Mouse (Mus musculus): ENCODE results near the gene Prss21. TPM values are rescaled to one million over a fixed set of nuclear protein-coding genes. Genes with fewer than 3 reads are reported as not detected.

Gene Prss21
- polyA plus RNA-seq, 1 experiment = 0.11 TPM

DNA sequence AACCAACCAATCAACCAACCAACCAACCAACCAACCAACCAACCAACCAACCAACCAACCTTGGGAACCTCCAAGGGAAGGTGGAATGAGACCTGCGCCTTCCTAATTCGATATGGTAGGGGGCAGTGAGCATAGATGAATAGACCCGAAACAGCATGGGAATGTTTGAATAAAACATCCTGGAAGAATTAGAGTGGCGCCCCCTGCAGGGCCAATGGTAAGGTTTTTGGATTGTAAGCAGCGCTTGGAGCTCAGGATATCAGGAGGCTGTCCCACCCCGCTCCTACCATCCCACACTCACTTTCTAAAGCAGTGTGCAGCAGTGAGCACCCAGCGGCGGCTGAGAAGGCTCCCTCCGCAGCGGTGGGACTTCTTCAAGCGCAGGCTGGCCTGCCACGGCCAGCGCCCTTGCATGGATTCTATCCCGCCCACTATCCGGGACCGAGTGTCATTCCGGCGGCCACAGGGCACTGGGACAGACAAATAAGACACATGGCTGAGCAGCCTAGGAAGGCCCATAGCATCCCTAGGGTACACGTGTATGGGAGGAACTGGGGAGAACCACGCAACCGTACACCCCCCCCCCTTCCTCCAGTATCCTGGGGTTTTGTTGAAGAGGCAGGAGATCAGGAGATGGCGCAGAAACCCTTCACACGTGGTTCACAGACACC is 24.6 kb upstream of the Prss21 start:
- Histone ChIP-seq H3K4me1 (replicated peaks; ENCODE audit: control insufficient read depth, insufficient read depth, low read length) (peaks cover 4% of the 10 kb centered on the region; the same call in 1 of the 2 replicates), H3K4me3 (ENCODE audit: control insufficient read depth, insufficient read depth, low read length) (no peak overlapping the region), H3K27me3 (ENCODE audit: control insufficient read depth, insufficient read depth, low read length) (no peaks in the 10 kb centered on the region), H3K27ac (ENCODE audit: control insufficient read depth, insufficient read depth, low read length) (no peak overlapping the region), H3K36me3 (ENCODE audit: control insufficient read depth, insufficient read depth, low read length) (no peaks in the 10 kb centered on the region)
- DNase-seq = no peak
- TF ChIP-seq CTCF (IDR thresholded peaks at IDR 0.05; ENCODE audit: borderline replicate concordance, control insufficient read depth, extremely low read depth, insufficient read depth, low read length, poor library complexity) = no peak
- TF ChIP-seq POLR2A (IDR thresholded peaks at IDR 0.05; ENCODE audit: control insufficient read depth, extremely low read depth, insufficient read depth, low read length, poor library complexity) = no peak
- 88% methylated on average over 23 of the region's 23 CpGs for WGBS

DNA sequence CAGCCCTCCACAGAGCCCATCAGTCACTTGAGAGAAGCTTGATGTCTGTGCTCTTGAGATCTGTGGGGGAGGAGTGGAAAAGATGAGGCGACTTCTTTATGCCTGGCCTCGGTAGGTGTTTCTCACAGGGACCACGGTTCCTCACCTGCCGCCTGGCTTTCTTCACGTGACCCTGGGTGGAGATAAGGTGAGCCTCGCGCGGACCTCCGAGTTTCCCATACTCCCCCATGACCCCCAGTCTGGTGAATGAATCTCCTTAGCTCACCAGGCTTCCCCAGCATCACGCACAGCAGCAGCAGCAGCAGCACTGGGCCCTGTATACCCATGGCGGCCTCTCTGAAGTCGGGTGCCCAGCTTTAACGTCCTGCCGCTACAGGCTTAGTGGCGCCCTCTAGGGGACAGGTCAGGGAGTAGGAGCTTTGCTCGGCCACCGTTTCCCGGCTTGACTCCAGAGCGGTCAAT is 24.0 kb upstream of the Prss21 start, which contains the start of the genes Prss32 and Prss41:
TSS of gene Prss32 (plus strand) at position 44 of the 462 bp plus-strand sequence.
TSS of gene Prss41 (minus strand) at position 361 of the 462 bp plus-strand sequence.
- no peaks in the 10 kb centered on the region for H3K27me3 ChIP-seq (ENCODE audit: control insufficient read depth, insufficient read depth, low read length)
- no peaks in the 10 kb centered on the region for H3K36me3 ChIP-seq (ENCODE audit: control insufficient read depth, insufficient read depth, low read length)
- peak; percentile 64 for DNase-seq
- H3K4me1 ChIP-seq (replicated peaks; ENCODE audit: control insufficient read depth, insufficient read depth, low read length) = peaks cover 4% of the 10 kb centered on the region; the same call in 1 of the 2 replicates
- H3K4me3 ChIP-seq (ENCODE audit: control insufficient read depth, insufficient read depth, low read length) = no peak within 1 kb of the TSS
- no peak for TF ChIP-seq POLR2A (IDR thresholded peaks at IDR 0.05; ENCODE audit: control insufficient read depth, extremely low read depth, insufficient read depth, low read length, poor library complexity)
- TF ChIP-seq CTCF (IDR thresholded peaks at IDR 0.05; ENCODE audit: borderline replicate concordance, control insufficient read depth, extremely low read depth, insufficient read depth, low read length, poor library complexity) = peak; percentile 86
- H3K27ac ChIP-seq (ENCODE audit: control insufficient read depth, insufficient read depth, low read length) = no peak within 1 kb of the TSS
- 41% methylated on average over 19 of the region's 19 CpGs for WGBS

DNA sequence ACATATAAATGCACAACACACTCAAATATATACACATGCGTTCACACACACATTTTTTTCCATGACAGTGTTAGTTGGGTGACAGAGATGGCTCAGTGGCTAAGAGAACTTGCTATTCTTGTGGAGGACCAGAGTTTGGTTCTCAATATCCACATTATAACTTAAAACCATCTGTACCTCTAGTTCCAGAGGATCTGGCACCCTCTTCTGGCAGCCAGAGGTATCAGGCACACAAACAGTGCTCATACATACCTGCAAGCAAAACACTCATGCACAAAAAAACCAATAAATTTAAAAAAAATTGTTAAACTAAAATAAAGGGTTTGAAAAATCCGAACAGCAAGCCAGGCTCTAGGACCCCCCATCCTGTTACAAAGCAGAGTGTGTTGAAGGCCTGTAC is 17.8 kb upstream of the Prss21 start:
- no peak overlapping the region for H3K27ac ChIP-seq (ENCODE audit: control insufficient read depth, insufficient read depth, low read length)
- TF ChIP-seq POLR2A (IDR thresholded peaks at IDR 0.05; ENCODE audit: control insufficient read depth, extremely low read depth, insufficient read depth, low read length, poor library complexity) (no peak), CTCF (IDR thresholded peaks at IDR 0.05; ENCODE audit: borderline replicate concordance, control insufficient read depth, extremely low read depth, insufficient read depth, low read length, poor library complexity) (no peak)
- no peak for DNase-seq
- no peaks in the 10 kb centered on the region for H3K36me3 ChIP-seq (ENCODE audit: control insufficient read depth, insufficient read depth, low read length)
- no peaks in the 10 kb centered on the region for H3K27me3 ChIP-seq (ENCODE audit: control insufficient read depth, insufficient read depth, low read length)
- WGBS = 89% methylated on average over 2 of the region's 2 CpGs
- no peak overlapping the region for H3K4me3 ChIP-seq (ENCODE audit: control insufficient read depth, insufficient read depth, low read length)
- H3K4me1 ChIP-seq (replicated peaks; ENCODE audit: control insufficient read depth, insufficient read depth, low read length) = no peaks in the 10 kb centered on the region

DNA sequence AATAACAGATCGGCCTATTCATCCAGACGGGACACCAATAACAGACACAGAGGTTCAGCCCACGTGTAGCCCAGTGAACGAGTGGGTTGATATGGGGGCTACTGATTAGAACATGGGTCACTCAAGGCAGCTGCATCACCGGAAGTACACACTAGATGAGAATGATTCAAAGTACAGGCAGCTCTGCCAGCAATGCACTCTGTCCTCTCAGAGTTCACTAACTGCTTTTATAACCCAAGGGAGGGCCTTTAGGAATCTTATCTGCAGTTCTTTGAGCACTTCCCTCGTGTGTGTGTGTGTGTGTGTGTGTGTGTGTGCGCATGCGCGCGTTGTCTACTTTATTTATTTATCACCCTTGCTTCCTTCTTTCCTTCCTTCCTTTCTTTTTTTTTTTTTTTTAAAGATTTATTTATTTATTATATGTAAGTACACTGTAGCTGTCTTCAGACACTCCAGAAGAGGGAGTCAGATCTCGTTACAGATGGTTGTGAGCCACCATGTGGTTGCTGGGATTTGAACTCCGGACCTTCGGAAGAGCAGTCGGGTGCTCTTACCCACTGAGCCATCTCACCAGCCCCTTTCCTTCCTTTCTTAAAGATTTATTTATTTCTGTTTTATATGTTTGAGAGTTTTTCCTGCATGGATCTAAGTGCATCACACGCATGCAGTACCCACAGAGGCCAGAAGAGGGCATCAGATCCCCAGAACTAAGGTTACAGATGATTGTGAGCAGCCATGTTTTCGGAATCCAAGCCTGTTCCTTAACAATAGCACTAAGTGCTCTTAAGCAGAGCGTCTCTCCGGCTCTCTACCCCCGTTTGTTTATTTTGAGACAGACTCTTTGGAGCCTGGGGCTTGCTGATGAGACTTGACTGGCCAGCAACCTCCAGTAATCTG is 16.8 kb upstream of the Prss21 start:
- Histone ChIP-seq H3K27me3 (ENCODE audit: control insufficient read depth, insufficient read depth, low read length) (no peaks in the 10 kb centered on the region), H3K4me1 (replicated peaks; ENCODE audit: control insufficient read depth, insufficient read depth, low read length) (no peaks in the 10 kb centered on the region), H3K36me3 (ENCODE audit: control insufficient read depth, insufficient read depth, low read length) (no peaks in the 10 kb centered on the region), H3K27ac (ENCODE audit: control insufficient read depth, insufficient read depth, low read length) (no peak overlapping the region), H3K4me3 (ENCODE audit: control insufficient read depth, insufficient read depth, low read length) (no peak overlapping the region)
- no peak for TF ChIP-seq CTCF (IDR thresholded peaks at IDR 0.05; ENCODE audit: borderline replicate concordance, control insufficient read depth, extremely low read depth, insufficient read depth, low read length, poor library complexity)
- TF ChIP-seq POLR2A (IDR thresholded peaks at IDR 0.05; ENCODE audit: control insufficient read depth, extremely low read depth, insufficient read depth, low read length, poor library complexity) = no peak
- DNase-seq = peak; percentile 53
- 68% methylated on average over 18 of the region's 19 CpGs for WGBS

DNA sequence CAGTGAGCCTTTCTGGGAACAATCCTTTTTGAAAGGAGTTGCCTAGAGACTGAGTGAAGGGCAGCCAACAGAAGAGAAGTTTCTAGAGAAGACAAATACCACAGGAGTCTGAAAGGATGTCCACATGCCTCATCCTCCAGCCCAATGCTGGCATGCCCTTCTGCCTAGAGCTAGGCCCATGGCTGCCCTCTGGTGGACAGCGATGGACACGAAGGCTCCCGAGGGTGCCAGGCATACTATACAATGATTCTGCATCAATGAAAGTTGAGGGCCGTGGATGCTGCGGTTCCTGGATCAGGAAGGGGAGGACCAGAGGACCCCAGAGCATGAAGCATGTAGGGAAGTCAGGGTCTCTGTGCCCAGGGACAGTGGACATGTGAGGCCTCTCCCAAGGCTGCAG is 14.6 kb upstream of the Prss21 start:
- no peak for TF ChIP-seq POLR2A (IDR thresholded peaks at IDR 0.05; ENCODE audit: control insufficient read depth, extremely low read depth, insufficient read depth, low read length, poor library complexity)
- peak; percentile 68 for TF ChIP-seq CTCF (IDR thresholded peaks at IDR 0.05; ENCODE audit: borderline replicate concordance, control insufficient read depth, extremely low read depth, insufficient read depth, low read length, poor library complexity)
- Histone ChIP-seq H3K27ac (ENCODE audit: control insufficient read depth, insufficient read depth, low read length) (no peak overlapping the region), H3K4me3 (ENCODE audit: control insufficient read depth, insufficient read depth, low read length) (no peak overlapping the region), H3K27me3 (ENCODE audit: control insufficient read depth, insufficient read depth, low read length) (no peaks in the 10 kb centered on the region), H3K4me1 (replicated peaks; ENCODE audit: control insufficient read depth, insufficient read depth, low read length) (peaks cover 5% of the 10 kb centered on the region), H3K36me3 (ENCODE audit: control insufficient read depth, insufficient read depth, low read length) (no peaks in the 10 kb centered on the region)
- peak; percentile 67 for DNase-seq
- 54% methylated on average over 5 of the region's 5 CpGs for WGBS

DNA sequence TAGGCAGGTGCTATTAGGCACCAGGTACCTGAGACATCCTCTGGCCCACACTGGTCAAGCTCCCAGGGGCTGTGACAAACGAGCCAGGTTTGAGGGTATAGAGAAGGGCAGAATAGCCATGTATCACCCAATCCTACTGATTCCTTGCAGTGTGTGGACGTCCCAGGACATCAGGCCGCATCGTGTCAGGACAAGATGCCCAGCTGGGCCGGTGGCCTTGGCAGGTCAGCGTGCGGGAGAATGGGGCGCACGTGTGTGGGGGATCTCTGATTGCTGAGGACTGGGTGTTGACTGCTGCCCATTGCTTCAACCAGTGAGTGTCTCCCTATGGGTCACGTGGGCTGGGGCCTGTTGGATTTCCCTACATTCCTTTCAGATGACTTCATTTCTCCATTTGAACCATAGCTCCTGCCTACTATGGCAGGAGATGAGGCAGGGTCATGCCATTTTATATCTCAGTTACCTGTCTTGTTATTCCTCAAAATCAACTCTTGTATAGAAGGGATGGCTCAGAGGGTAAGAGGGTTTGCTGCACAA is 13.6 kb upstream of the Prss21 start:
- Histone ChIP-seq H3K4me3 (ENCODE audit: control insufficient read depth, insufficient read depth, low read length) (no peak overlapping the region), H3K27ac (ENCODE audit: control insufficient read depth, insufficient read depth, low read length) (no peak overlapping the region), H3K36me3 (ENCODE audit: control insufficient read depth, insufficient read depth, low read length) (no peaks in the 10 kb centered on the region), H3K27me3 (ENCODE audit: control insufficient read depth, insufficient read depth, low read length) (no peaks in the 10 kb centered on the region), H3K4me1 (replicated peaks; ENCODE audit: control insufficient read depth, insufficient read depth, low read length) (peaks cover 10% of the 10 kb centered on the region)
- 95% methylated on average over 10 of the region's 10 CpGs for WGBS
- DNase-seq = no peak
- TF ChIP-seq CTCF (IDR thresholded peaks at IDR 0.05; ENCODE audit: borderline replicate concordance, control insufficient read depth, extremely low read depth, insufficient read depth, low read length, poor library complexity) (no peak), POLR2A (IDR thresholded peaks at IDR 0.05; ENCODE audit: control insufficient read depth, extremely low read depth, insufficient read depth, low read length, poor library complexity) (no peak)
